Mouse (Mus musculus): ENCODE data around the gene Smim15. TPM values are rescaled to one million over a fixed set of nuclear protein-coding genes. Genes with fewer than 3 reads are reported as not detected.

Gene Smim15
- polyA plus RNA-seq, 1 experiment from 2014 or later: 63.0 TPM

DNA sequence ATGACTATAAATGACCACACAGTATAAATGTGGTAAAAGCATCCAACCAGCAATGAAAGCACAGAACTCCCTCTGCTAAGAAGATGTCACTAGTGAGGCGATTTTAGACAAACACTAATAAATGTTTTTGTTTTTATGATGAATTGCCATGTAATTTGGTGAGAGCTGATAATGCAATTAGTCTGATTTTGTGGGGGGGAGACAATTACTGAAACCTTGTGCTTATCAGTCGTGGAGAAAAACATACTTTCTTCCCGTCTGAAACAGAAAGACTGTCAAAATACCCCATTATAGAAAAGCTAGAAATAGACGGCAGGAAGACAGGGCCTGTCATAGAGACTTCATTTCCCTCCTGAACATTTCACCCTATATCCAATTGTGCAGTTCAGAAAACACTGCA, 24.9 kb downstream of the Smim15 start:
- H3K9me3 ChIP-seq (ENCODE audit: control insufficient read depth, low read length): no peaks in the 10 kb centered on the region
- H3K4me3 ChIP-seq (ENCODE audit: low read depth, low read length): no peak overlapping the region
- H3K27me3 ChIP-seq (ENCODE audit: control insufficient read depth, insufficient read depth, low read length): no peaks in the 10 kb centered on the region
- no peaks in the 10 kb centered on the region for H3K36me3 ChIP-seq (ENCODE audit: control insufficient read depth, insufficient read depth, low read length)
- ATAC-seq (replicated peaks; ENCODE audit: low FRiP score): no peak
- WGBS: 84% methylated on average over 4 of the region's 4 CpGs
- H3K9ac ChIP-seq (ENCODE audit: low read length): no peak overlapping the region
- H3K4me1 ChIP-seq (replicated peaks; ENCODE audit: control insufficient read depth, insufficient read depth, low read length): peaks cover under 1% of the 10 kb centered on the region; the same call in 1 of the 2 replicates
- no peak overlapping the region for H3K4me2 ChIP-seq (ENCODE audit: low read depth, low read length, severe bottlenecking)
- H3K27ac ChIP-seq (ENCODE audit: low read depth, low read length): no peak overlapping the region
- no peak for DNase-seq (ENCODE audit: low spot score)

GRCm38 (mm10) chr13:108070171-108070570, 25.9 kb downstream of the Smim15 start:
- H3K4me1 ChIP-seq (replicated peaks; ENCODE audit: control insufficient read depth, insufficient read depth, low read length): no peaks in the 10 kb centered on the region
- 94% methylated on average over 10 of the region's 10 CpGs for WGBS
- no peaks in the 10 kb centered on the region for H3K27me3 ChIP-seq (ENCODE audit: control insufficient read depth, insufficient read depth, low read length)
- ATAC-seq (replicated peaks; ENCODE audit: low FRiP score) (no peak), DNase-seq (ENCODE audit: low spot score) (no peak)
- no peaks in the 10 kb centered on the region for H3K9me3 ChIP-seq (ENCODE audit: control insufficient read depth, low read length)
- no peak overlapping the region for H3K27ac ChIP-seq (ENCODE audit: low read depth, low read length)
- no peaks in the 10 kb centered on the region for H3K36me3 ChIP-seq (ENCODE audit: control insufficient read depth, insufficient read depth, low read length)
- H3K9ac ChIP-seq (ENCODE audit: low read length): no peak overlapping the region
- no peak overlapping the region for H3K4me3 ChIP-seq (ENCODE audit: low read depth, low read length)
- H3K4me2 ChIP-seq (ENCODE audit: low read depth, low read length, severe bottlenecking): no peak overlapping the region

DNA sequence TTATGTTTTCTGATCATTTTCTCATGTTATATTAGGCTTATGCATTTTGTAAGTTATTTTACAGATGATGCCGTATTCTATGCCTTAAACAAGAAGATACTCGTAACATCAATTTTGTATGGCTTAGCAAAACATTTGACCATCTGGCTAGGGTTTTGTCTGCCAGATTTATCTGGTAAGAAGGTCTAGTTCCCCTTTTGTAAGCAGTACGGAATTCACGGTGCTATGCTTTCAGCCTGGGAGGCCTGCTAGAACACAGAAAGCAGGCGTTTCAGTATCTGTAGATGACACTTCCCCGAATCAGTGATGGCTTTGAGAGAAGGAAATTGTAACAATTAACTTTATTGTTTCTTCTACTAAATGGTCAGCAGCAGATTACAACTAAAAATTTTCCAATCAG, 33.2 kb downstream of the Smim15 start:
- Histone ChIP-seq H3K9ac (ENCODE audit: low read length) (no peak overlapping the region), H3K9me3 (ENCODE audit: control insufficient read depth, low read length) (no peaks in the 10 kb centered on the region), H3K36me3 (ENCODE audit: control insufficient read depth, insufficient read depth, low read length) (no peaks in the 10 kb centered on the region), H3K4me3 (ENCODE audit: low read depth, low read length) (no peak overlapping the region), H3K27me3 (ENCODE audit: control insufficient read depth, insufficient read depth, low read length) (no peaks in the 10 kb centered on the region), H3K27ac (ENCODE audit: low read depth, low read length) (no peak overlapping the region), H3K4me1 (replicated peaks; ENCODE audit: control insufficient read depth, insufficient read depth, low read length) (no peaks in the 10 kb centered on the region), H3K4me2 (ENCODE audit: low read depth, low read length, severe bottlenecking) (no peak overlapping the region)
- ATAC-seq (replicated peaks; ENCODE audit: low FRiP score) (no peak), DNase-seq (ENCODE audit: low spot score) (no peak)
- 89% methylated on average over 6 of the region's 6 CpGs for WGBS

DNA sequence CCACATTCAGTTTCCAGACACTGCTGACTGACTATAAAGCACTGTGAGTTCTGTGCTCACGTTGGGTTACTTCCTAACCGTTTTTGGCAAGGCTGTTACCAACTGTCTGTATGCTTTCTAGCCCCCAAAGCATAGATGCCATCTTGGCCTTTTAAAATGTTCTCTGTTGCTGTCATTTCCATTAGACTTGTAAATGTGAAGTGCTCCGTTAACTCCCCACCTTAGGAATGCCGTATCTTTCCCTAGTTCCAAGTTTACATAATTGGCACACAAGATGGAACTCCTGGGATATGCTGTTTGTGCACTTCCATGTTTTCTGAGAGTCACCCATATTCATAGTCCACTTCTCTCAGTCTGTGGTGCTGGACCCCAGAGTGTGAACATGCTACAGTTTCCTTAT, 33.7 kb downstream of the Smim15 start:
- no peaks in the 10 kb centered on the region for H3K9me3 ChIP-seq (ENCODE audit: control insufficient read depth, low read length)
- no peaks in the 10 kb centered on the region for H3K4me1 ChIP-seq (replicated peaks; ENCODE audit: control insufficient read depth, insufficient read depth, low read length)
- 92% methylated on average over 4 of the region's 4 CpGs for WGBS
- DNase-seq (ENCODE audit: low spot score) (no peak), ATAC-seq (replicated peaks; ENCODE audit: low FRiP score) (no peak)
- H3K9ac ChIP-seq (ENCODE audit: low read length): no peak overlapping the region
- H3K36me3 ChIP-seq (ENCODE audit: control insufficient read depth, insufficient read depth, low read length): no peaks in the 10 kb centered on the region
- H3K4me2 ChIP-seq (ENCODE audit: low read depth, low read length, severe bottlenecking): no peak overlapping the region
- no peak overlapping the region for H3K4me3 ChIP-seq (ENCODE audit: low read depth, low read length)
- H3K27me3 ChIP-seq (ENCODE audit: control insufficient read depth, insufficient read depth, low read length): no peaks in the 10 kb centered on the region
- no peak overlapping the region for H3K27ac ChIP-seq (ENCODE audit: low read depth, low read length)

GRCm38 (mm10) chr13:108084086-108084485, 39.8 kb downstream of the Smim15 start:
- H3K27ac ChIP-seq (ENCODE audit: low read depth, low read length): no peak overlapping the region
- no peaks in the 10 kb centered on the region for H3K9me3 ChIP-seq (ENCODE audit: control insufficient read depth, low read length)
- no peaks in the 10 kb centered on the region for H3K27me3 ChIP-seq (ENCODE audit: control insufficient read depth, insufficient read depth, low read length)
- DNase-seq (ENCODE audit: low spot score) (no peak), ATAC-seq (replicated peaks; ENCODE audit: low FRiP score) (no peak)
- H3K4me2 ChIP-seq (ENCODE audit: low read depth, low read length, severe bottlenecking): no peak overlapping the region
- H3K4me3 ChIP-seq (ENCODE audit: low read depth, low read length): no peak overlapping the region
- H3K4me1 ChIP-seq (replicated peaks; ENCODE audit: control insufficient read depth, insufficient read depth, low read length): no peaks in the 10 kb centered on the region
- no peaks in the 10 kb centered on the region for H3K36me3 ChIP-seq (ENCODE audit: control insufficient read depth, insufficient read depth, low read length)
- no peak overlapping the region for H3K9ac ChIP-seq (ENCODE audit: low read length)
- WGBS: 91% methylated on average over 4 of the region's 4 CpGs

GRCm38 (mm10) chr13:108086036-108086435, 41.8 kb downstream of the Smim15 start:
- ATAC-seq (replicated peaks; ENCODE audit: low FRiP score): no peak
- WGBS: 92% methylated on average over 5 of the region's 5 CpGs
- H3K27ac ChIP-seq (ENCODE audit: low read depth, low read length): no peak overlapping the region

DNA sequence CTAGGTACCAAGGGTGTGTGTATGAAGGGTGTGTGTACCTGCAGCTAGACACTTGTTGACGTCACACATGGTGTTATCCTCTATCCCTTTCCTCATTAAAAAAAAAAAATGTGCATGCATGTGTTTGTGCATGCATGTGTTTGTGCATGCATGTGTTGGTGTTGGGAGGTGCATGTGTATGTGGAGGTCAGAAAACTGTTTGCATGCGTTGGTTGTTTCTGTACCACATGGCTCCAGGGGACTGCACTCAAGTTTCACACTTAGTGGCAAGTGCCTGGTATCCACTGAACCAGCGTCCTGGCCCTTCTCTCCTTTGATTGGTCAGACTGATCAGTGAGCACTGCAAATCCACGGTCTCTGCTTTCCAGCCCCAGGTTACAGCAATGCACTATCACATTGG, 42.5 kb downstream of the Smim15 start:
- no peak overlapping the region for H3K4me3 ChIP-seq (ENCODE audit: low read depth, low read length)
- H3K9ac ChIP-seq (ENCODE audit: low read length): no peak overlapping the region
- 79% methylated on average over 4 of the region's 4 CpGs for WGBS
- no peak for DNase-seq (ENCODE audit: low spot score)
- no peaks in the 10 kb centered on the region for H3K27me3 ChIP-seq (ENCODE audit: control insufficient read depth, insufficient read depth, low read length)
- no peaks in the 10 kb centered on the region for H3K4me1 ChIP-seq (replicated peaks; ENCODE audit: control insufficient read depth, insufficient read depth, low read length)
- H3K36me3 ChIP-seq (ENCODE audit: control insufficient read depth, insufficient read depth, low read length): no peaks in the 10 kb centered on the region
- no peak overlapping the region for H3K27ac ChIP-seq (ENCODE audit: low read depth, low read length)
- H3K9me3 ChIP-seq (ENCODE audit: control insufficient read depth, low read length): no peaks in the 10 kb centered on the region
- no peak for ATAC-seq (replicated peaks; ENCODE audit: low FRiP score)
- H3K4me2 ChIP-seq (ENCODE audit: low read depth, low read length, severe bottlenecking): no peak overlapping the region

More at GRCm38 (mm10) chr13:108086036-108086435, 41.8 kb downstream of the Smim15 start:
- H3K9me3 ChIP-seq (ENCODE audit: control insufficient read depth, low read length): no peaks in the 10 kb centered on the region
- no peak overlapping the region for H3K9ac ChIP-seq (ENCODE audit: low read length)
- H3K4me2 ChIP-seq (ENCODE audit: low read depth, low read length, severe bottlenecking): no peak overlapping the region
- DNase-seq (ENCODE audit: low spot score): no peak
- no peaks in the 10 kb centered on the region for H3K36me3 ChIP-seq (ENCODE audit: control insufficient read depth, insufficient read depth, low read length)
- H3K27me3 ChIP-seq (ENCODE audit: control insufficient read depth, insufficient read depth, low read length): no peaks in the 10 kb centered on the region
- H3K4me3 ChIP-seq (ENCODE audit: low read depth, low read length): no peak overlapping the region
- no peaks in the 10 kb centered on the region for H3K4me1 ChIP-seq (replicated peaks; ENCODE audit: control insufficient read depth, insufficient read depth, low read length)

GRCm38 (mm10) chr13:108092290-108092689, 48.0 kb downstream of the Smim15 start:
- no peaks in the 10 kb centered on the region for H3K9me3 ChIP-seq (ENCODE audit: control insufficient read depth, low read length)
- no peaks in the 10 kb centered on the region for H3K4me1 ChIP-seq (replicated peaks; ENCODE audit: control insufficient read depth, insufficient read depth, low read length)
- H3K27ac ChIP-seq (ENCODE audit: low read depth, low read length): no peak overlapping the region
- H3K4me3 ChIP-seq (ENCODE audit: low read depth, low read length): no peak overlapping the region
- H3K36me3 ChIP-seq (ENCODE audit: control insufficient read depth, insufficient read depth, low read length): no peaks in the 10 kb centered on the region
- no peaks in the 10 kb centered on the region for H3K27me3 ChIP-seq (ENCODE audit: control insufficient read depth, insufficient read depth, low read length)
- no peak overlapping the region for H3K4me2 ChIP-seq (ENCODE audit: low read depth, low read length, severe bottlenecking)
- H3K9ac ChIP-seq (ENCODE audit: low read length): no peak overlapping the region
- 92% methylated on average over 7 of the region's 7 CpGs for WGBS
- ATAC-seq (replicated peaks; ENCODE audit: low FRiP score) (no peak), DNase-seq (ENCODE audit: low spot score) (no peak)

- Histone ChIP-seq H3K9me3 (ENCODE audit: control insufficient read depth, low read length) (no peaks in the 10 kb centered on the region), H3K27me3 (ENCODE audit: control insufficient read depth, insufficient read depth, low read length) (no peaks in the 10 kb centered on the region), H3K9ac (ENCODE audit: low read length) (no peak overlapping the region), H3K4me3 (ENCODE audit: low read depth, low read length) (no peak overlapping the region), H3K4me2 (ENCODE audit: low read depth, low read length, severe bottlenecking) (no peak overlapping the region), H3K27ac (ENCODE audit: low read depth, low read length) (no peak overlapping the region), H3K36me3 (ENCODE audit: control insufficient read depth, insufficient read depth, low read length) (no peaks in the 10 kb centered on the region), H3K4me1 (replicated peaks; ENCODE audit: control insufficient read depth, insufficient read depth, low read length) (no peaks in the 10 kb centered on the region)
- WGBS: 90% methylated on average over 5 of the region's 5 CpGs
- ATAC-seq (replicated peaks; ENCODE audit: low FRiP score) (no peak), DNase-seq (ENCODE audit: low spot score) (no peak)
These were observed 50.4 kb downstream of the Smim15 start for GRCm38 (mm10) chr13:108094681-108095080.

All from forebrain, embryonic 11.5 days (tissue).